Mouse (Mus musculus): ENCODE results near the gene Rbm45.
A peak's percentile ranks its signal among the peaks of the same experiment; 100 is the strongest.

The Rbm45 gene

GRCm38 (mm10) chr2:76369821-76370655, at the start of gene Rbm45:
Gene Rbm45, plus strand, starts transcription at chr2:76369984.
- peak; percentile 90 for DNase-seq (ENCODE audit: low read depth, low spot score)

DNA sequence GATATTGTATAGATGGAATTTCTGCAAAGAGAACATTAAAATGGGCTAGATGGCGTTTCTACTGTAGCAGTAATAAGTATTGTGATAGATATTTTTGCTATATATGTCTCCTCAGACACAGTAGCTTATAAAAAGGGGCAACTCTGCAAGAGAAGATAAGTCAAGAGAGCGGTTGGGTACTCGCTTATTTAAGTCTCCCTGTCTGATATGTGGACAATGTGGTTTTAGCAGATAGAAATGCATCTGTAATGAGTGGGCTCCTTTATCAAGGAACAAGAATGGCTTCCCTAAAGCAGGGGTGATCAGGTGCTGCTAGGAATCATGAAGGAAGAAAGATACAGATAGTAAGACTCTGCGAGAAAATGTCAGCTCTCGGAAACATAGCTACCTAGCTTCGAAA, 49.4 kb upstream of the Rbm45 start:
- no peak for DNase-seq (ENCODE audit: low read depth, low spot score)

DNA sequence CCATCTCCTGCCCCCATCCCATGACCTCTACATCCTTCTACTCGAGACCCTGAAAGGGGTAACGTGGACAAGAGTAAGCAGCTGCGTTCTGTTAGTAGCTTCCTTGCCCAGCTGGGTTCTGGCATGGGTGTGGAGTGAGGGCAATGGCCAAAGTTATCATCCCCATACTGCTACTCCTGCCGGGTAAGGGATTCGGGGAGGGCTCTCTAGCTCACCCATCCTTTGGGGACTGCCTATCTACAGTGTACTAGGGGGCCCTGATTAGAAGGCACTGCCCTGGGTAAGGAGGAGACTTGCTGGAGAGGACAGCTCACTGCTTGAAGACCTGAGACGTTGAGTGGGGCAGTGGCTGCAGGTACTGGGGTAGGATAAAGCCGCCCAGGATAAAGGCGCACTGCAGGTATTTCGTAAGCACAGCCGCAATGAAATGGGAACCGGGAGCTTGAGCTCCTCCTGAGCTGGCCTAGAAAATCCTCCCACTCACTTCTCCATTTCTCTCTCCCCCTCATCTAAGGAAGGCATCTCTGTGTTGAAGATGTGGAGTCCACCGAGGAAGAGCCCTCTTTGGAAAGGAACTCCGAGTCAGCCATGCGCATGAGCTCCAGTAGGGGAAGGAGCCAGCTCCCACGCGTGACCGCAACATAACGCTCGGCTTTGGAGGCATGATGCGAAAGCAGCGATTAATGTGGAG, 46.5 kb upstream of the Rbm45 start:
- DNase-seq (ENCODE audit: low read depth, low spot score), result no peak

GRCm38 (mm10) chr2:76324463-76324862, 45.3 kb upstream of the Rbm45 start:
- DNase-seq (ENCODE audit: low read depth, low spot score), result no peak

DNA sequence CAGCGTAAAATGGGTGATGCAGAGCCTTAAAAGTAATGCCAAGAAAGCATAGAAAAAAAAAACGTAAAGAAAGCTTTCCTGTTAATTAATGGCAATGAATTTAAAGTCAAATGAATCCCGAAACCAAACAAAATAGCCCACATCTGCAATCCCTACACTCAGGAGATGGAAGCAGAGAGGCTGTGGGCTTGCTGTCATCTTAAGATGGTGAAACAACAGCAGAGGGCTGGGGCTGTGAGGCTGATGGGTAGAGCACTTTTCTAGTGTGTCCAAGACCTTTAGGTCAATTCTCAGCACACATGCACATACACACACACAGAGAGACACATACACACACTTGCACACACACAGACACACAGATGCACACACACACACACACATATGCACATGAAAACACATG, 43.6 kb upstream of the Rbm45 start:
- DNase-seq (ENCODE audit: low read depth, low spot score), result no peak

GRCm38 (mm10) chr2:76330081-76330480, 39.7 kb upstream of the Rbm45 start:
- no peak for DNase-seq (ENCODE audit: low read depth, low spot score)

GRCm38 (mm10) chr2:76332161-76332805, 37.5 kb upstream of the Rbm45 start:
- DNase-seq (ENCODE audit: low read depth, low spot score), result no peak

- DNase-seq (ENCODE audit: low read depth, low spot score), result no peak
Observed at GRCm38 (mm10) chr2:76334596-76334995, 35.2 kb upstream of the Rbm45 start.

GRCm38 (mm10) chr2:76338215-76339156, 31.3 kb upstream of the Rbm45 start, which contains the start of gene Pde11a:
Gene Pde11a, minus strand, starts transcription at chr2:76338774.
- peak; percentile 26 for DNase-seq (ENCODE audit: low read depth, low spot score)

- DNase-seq (ENCODE audit: low read depth, low spot score), result no peak
Observed at GRCm38 (mm10) chr2:76342146-76342545, 27.6 kb upstream of the Rbm45 start.

DNA sequence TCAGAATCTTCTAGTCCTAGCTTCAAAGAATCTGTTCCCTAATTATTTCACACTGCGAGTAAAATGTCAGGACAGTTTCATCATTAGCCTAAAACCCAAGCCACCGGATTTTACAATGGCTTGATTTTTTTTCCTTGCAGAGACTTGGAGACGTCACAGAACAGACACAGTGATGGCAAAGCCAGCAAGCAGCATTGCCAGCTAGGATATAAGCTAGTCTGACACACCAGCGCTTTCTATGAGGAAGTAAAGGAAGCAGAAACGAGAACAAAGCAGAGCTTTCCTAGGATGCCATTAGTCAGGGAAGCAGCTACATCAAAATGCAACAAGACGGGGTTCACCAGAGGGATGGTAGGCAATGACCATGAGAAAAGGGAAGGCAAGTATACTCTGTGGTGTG, 21.9 kb upstream of the Rbm45 start:
- DNase-seq (ENCODE audit: low read depth, low spot score), result no peak

DNA sequence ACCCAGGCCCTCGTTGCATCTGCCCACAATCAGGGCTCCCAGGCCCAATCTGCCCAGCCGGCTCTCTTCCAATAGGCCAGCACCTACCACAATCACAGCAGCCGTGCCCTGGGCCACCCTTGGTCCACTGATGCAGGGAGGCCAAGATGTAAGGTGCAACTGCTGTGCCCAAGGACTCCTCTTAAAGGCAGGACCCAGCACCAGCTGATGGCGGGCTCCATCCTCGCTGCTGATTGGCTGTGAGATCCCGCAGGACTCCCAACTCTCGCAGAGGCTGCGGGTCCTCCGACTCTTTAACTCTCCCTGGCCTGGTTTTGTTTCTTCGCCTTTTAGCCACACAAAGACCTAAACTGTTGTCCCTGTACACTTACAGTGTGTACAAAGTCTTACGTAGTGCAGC, 9.6 kb upstream of the Rbm45 start, which contains the start of gene Cyct:
Gene Cyct (minus strand): TSS at position 225 of the 400 bp plus-strand sequence.
- DNase-seq (ENCODE audit: low read depth, low spot score), result no peak

DNA sequence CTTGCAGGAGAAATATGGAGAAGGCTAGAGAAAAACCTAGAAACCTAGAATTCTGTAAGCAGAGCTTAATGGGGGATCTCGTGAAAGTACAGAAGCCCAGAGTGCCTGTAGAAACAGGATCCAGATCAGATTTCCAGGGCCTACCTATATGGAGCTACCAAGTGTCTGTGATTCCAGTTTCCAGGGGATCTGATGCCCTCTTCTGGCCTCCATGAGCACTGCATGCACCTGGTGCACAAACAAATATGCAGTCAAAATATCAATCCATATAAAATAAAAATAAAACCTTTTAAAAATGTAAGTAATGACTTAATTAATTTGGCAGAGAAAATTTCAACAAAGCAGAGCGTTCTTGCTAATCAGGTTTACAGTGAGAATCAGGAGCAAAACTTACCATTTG, 7.7 kb upstream of the Rbm45 start:
- DNase-seq (ENCODE audit: low read depth, low spot score), result peak; percentile 27

DNA sequence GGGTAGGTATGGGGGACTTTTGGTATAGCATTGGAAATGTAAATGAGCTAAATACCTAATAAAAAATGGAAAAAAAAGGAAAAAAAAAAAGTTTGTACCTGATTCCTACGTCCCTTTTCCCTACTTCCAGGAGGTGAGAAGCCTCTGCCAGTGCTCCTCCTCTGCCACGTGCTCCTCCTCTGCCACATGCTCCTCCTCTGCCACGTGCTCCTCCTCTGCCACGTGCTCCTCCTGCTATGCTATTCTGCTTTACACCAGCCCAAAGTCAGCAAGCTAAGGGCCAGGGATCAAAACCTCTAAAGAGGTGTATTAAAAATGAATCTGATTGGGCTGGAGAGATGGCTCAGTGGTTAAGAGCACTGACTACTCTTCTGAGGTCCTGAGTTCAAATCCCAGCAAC, 4.0 kb upstream of the Rbm45 start:
- DNase-seq (ENCODE audit: low read depth, low spot score), result no peak

DNA sequence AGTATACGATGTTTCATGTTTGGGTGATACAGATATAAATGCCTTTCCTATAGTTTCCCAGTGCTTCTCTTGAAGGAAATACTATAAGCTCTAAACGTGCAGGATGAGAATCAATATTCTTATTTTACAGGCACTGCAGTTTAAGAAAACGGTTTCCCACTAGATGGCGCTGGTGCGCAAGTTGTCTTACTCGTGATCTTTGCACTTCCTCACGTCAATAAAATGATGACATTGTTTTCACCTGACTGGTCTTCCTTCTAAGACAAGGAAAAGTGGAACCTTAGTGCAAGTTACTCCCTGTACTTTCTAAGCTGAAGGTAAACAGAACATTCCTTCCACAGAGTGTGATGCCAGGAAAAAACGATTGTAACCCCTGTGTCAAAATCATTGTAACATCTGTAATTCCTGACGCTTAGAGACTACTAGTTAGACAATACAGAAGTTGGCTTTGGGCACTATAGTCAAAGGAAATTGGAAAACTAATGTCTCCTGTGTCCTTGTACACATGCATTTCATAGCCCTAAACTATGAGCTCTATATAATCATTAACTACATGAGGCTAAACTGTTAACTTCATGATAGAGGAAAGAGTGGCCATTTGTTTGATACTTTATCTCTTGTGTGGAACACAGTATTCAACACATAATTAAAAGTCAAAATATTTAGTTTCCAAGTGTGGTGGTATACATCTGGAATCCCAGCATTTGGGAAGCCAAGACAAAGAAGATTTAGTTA, 2.4 kb upstream of the Rbm45 start:
- DNase-seq (ENCODE audit: low read depth, low spot score), result peak; percentile 77

DNA sequence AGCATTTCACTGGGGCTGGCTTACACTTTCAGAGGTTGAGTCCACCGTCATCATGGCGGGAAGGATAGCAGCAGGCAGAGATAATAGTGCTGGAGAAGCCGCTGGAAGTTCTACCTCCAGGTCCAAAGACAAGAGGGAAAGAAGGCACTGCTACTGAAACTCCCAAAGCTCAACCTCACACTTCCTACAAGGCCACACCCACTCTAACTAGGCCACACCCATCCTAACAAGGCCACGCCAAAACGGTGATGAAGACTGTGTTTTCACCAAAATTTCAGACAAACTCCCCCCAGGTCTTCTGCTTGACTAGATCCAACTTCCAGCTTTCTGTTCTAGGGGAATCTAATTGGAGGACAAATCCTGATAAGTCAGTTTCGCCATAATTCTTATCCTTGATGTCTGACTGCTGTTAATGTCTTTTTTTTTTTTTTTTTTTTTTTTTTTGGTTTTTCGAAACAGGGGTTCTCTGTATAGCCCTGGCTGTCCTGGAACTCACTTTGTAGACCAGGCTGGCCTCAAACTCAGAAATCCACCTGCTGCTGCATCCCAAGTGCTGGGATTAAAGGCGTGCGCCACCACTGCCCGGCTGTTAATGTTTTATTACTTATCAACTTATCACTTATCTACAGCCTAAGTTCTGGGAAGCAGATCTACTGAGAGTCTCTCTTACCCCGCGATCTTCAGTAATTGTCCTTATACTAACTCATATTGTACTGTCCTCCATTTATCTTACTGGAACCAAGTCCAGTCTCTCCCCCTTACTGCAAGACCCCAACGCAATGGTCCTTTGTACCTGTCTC, 723 bp upstream of the Rbm45 start:
- DNase-seq (ENCODE audit: low read depth, low spot score), result no peak

DNA sequence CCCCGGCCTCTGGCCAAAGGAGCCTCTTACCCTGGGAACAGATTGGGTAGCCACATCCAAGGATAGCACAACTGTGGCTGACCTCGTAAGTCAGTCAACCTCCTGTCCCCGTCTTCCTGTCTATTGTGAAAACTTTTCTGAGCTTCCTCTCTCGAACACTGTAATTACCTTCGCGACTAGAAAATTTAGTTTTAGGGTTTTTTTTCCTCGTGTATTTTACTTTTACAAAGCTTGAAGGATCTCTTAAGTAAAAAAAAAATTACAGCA, 805 bp downstream of the Rbm45 start:
- DNase-seq (ENCODE audit: low read depth, low spot score), result no peak

DNA sequence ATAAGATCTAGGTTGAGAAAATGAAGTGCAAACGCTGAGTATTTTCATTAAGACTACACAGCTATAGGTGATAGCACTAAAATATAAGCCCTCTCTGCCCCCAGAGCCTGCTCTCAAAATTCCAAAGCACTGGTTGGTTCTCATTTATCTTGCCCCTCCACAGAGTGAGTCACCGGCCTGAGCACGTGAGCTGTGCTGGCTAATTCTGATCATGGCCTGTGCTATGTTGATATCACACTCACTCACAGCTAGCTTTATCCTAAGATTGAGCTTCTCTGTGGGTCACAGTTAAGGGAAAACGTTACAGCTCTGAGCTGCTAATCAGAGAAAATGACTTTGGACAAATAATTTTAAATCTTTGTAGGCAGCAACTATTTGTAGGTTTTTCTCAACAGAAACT, 2.5 kb downstream of the Rbm45 start:
- DNase-seq (ENCODE audit: low read depth, low spot score), result no peak

GRCm38 (mm10) chr2:76374544-76375206, 4.9 kb downstream of the Rbm45 start:
- no peak for DNase-seq (ENCODE audit: low read depth, low spot score)

DNA sequence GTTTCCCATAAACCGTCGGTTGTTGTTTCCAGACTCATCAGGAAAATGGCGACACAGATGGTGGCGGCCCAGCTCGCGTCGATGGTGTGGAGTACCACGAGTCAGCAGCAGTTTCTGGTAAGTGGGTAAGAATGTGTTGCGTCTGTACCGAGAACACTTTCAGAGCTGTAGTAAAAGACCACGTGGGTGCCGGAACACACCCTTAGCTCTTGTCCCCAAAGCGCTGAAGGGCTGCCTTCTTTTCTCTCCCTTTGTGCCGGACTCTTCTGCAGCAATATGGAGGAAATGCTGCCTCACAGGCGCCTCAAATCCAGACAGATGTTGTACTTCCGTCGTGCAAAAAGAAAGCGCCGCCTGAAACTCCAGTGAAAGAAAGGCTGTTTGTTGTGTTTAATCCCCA, 8.9 kb downstream of the Rbm45 start:
- DNase-seq (ENCODE audit: low read depth, low spot score), result no peak

Measured in forelimb bud, embryonic 11.5 days (tissue).